Mouse (Mus musculus) heart, postnatal 0 days (tissue): Measurements from ENCODE around the gene Pla1a. TPM values are rescaled to one million over a fixed set of nuclear protein-coding genes. Genes with fewer than 3 reads are reported as not detected.
"Not testable (repeated sequence)": the region's sequence is repeated elsewhere in the genome, so short reads cannot be mapped to it uniquely, and the experiment has no call there.

ENCODE experiments used
- ATAC-seq: fragments of 200-750 bp; cut with Nextera tagmentation; 2 replicates; pipeline ENCODE4 v1.8.0; 2017; ENCODE audit warnings: low read depth, moderate number of reproducible peaks, moderate library complexity; ENCODE audit not compliant: insufficient read depth
- DNase-seq: peaks from one replicate; pipeline ENCODE4 v3.0.0-alpha.2; 2016; ENCODE audit warnings: low spot score
- H3K27ac ChIP-seq: fragments of 300-500 bp; sonication (generic); 2 replicates; pipeline ENCODE4 v1.5.1; 2014; ENCODE audit warnings: low read depth, mild to moderate bottlenecking
- H3K27me3 ChIP-seq: fragments of 300-500 bp; sonication (generic); 2 replicates; pipeline ENCODE4 v1.6.1; 2014; ENCODE audit warnings: low read length, mixed read lengths; ENCODE audit not compliant: control insufficient read depth, insufficient read depth
- H3K36me3 ChIP-seq: fragments of 300-500 bp; sonication (generic); replicated peaks from 2 replicates; pipeline ENCODE4 v1.6.1; 2014; ENCODE audit warnings: low read length, mixed read lengths; ENCODE audit not compliant: control insufficient read depth, insufficient read depth
- H3K4me1 ChIP-seq: fragments of 300-500 bp; sonication (generic); 2 replicates; pipeline ENCODE4 v1.6.1; 2014; ENCODE audit warnings: antibody characterized with exemption; ENCODE audit not compliant: control insufficient read depth, insufficient read depth
- H3K4me2 ChIP-seq: fragments of 300-500 bp; sonication (generic); 2 replicates; pipeline ENCODE4 v1.6.1; 2014; ENCODE audit warnings: low read depth, mild to moderate bottlenecking, low read length, moderate library complexity
- H3K4me3 ChIP-seq: fragments of 300-500 bp; sonication (generic); 2 replicates; pipeline ENCODE4 v1.5.1; 2014; ENCODE audit warnings: low read depth, low read length
- H3K9ac ChIP-seq: fragments of 300-500 bp; sonication (generic); replicated peaks from 2 replicates; pipeline ENCODE4 v1.6.1; 2014; ENCODE audit warnings: low read depth, low read length, mixed read lengths
- H3K9me3 ChIP-seq: fragments of 300-500 bp; sonication (generic); replicated peaks from 2 replicates; pipeline ENCODE4 v1.6.1; 2016; ENCODE audit warnings: low read length; ENCODE audit not compliant: control insufficient read depth
- CTCF ChIP-seq: IDR thresholded peaks from 2 replicates; pipeline ENCODE4 v1.5.1; 2016; ENCODE audit warnings: antibody characterized with exemption, control low read depth, low read depth
- EP300 ChIP-seq: IDR thresholded peaks from 2 replicates; pipeline ENCODE4 v1.6.1; 2016; ENCODE audit warnings: antibody characterized with exemption, low read depth
- WGBS: fragments of 180-500 bp; shearing (Covaris S2); extraction: QIAGEN DNeasy Blood & Tissue Kit; methylation state at CpG from one replicate; pipeline ENCODE4 v1.1.7; 2014; 5-methylcytosine and 5-hydroxymethylcytosine counted together
- polyA plus RNA-seq: library from polyadenylated mRNA; unstranded; fragments of >200 nt; fragmentation: Nextera tagmentation; extraction: Ambion mirVana; gene quantifications from 2 replicates; pipeline ENCODE4 v1.2.1, GENCODE M21; 2015
- total RNA-seq: library from RNA; depleted of rRNA; stranded (reverse); fragments of >200 nt; gene quantifications from 2 replicates; pipeline ENCODE4 v1.2.3, GENCODE M21; 2014; ENCODE audit warnings: low replicate concordance; rRNA removed

Gene Pla1a
- total RNA-seq (13.4 and 14.5 TPM in 2 replicates), polyA plus RNA-seq (4.6 and 4.9 TPM in 2 replicates)

- no peak within 1 kb of the TSS for H3K4me3 ChIP-seq
- DNase-seq (no peak), ATAC-seq (no peak)
- 67% methylated on average over 11 of the region's 11 CpGs for WGBS
- H3K27me3 ChIP-seq = no peaks in the 10 kb centered on the region
- no peak within 1 kb of the TSS for H3K9ac ChIP-seq
- H3K27ac ChIP-seq = peak within 1 kb of the TSS; percentile 36; the same call in 1 of the 2 replicates
- peaks cover 13% of the 10 kb centered on the region for H3K4me1 ChIP-seq
- no peaks in the 10 kb centered on the region for H3K9me3 ChIP-seq
- H3K36me3 ChIP-seq = no peaks in the 10 kb centered on the region
- TF ChIP-seq CTCF = no peak
- no peak for TF ChIP-seq EP300
- H3K4me2 ChIP-seq = no peak within 1 kb of the TSS
Observed at GRCm38 (mm10) chr16:38432498-38433425, at the start of gene Pla1a. Gene Pla1a (minus strand): TSS chr16:38433145.

- H3K9ac ChIP-seq = no peak overlapping the region
- H3K9me3 ChIP-seq = no peaks in the 10 kb centered on the region
- no peak for DNase-seq
- no peak overlapping the region for H3K4me3 ChIP-seq
- TF ChIP-seq CTCF (no peak), EP300 (no peak)
- ATAC-seq = no peak
- 68% methylated on average over 4 of the region's 4 CpGs for WGBS
- no peak overlapping the region for H3K4me2 ChIP-seq
- no peak overlapping the region for H3K27ac ChIP-seq
- peaks cover 18% of the 10 kb centered on the region for H3K4me1 ChIP-seq
- H3K36me3 ChIP-seq = no peaks in the 10 kb centered on the region
- no peaks in the 10 kb centered on the region for H3K27me3 ChIP-seq
Observed at GRCm38 (mm10) chr16:38481327-38481726, 48.4 kb upstream of the Pla1a start.

GRCm38 (mm10) chr16:38478296-38478695 lies 45.4 kb upstream of the Pla1a start:
- no peak overlapping the region for H3K9ac ChIP-seq
- H3K4me3 ChIP-seq = no peak overlapping the region
- H3K27ac ChIP-seq = no peak overlapping the region
- TF ChIP-seq CTCF (no peak), EP300 (no peak)
- H3K9me3 ChIP-seq = no peaks in the 10 kb centered on the region
- peaks cover 16% of the 10 kb centered on the region for H3K4me1 ChIP-seq
- ATAC-seq (no peak), DNase-seq (no peak)
- no peak overlapping the region for H3K4me2 ChIP-seq
- 92% methylated on average over 3 of the region's 3 CpGs for WGBS
- H3K36me3 ChIP-seq = no peaks in the 10 kb centered on the region
- H3K27me3 ChIP-seq = no peaks in the 10 kb centered on the region

- not testable (repeated sequence) for H3K27me3 ChIP-seq, H3K36me3 ChIP-seq, ATAC-seq, H3K9me3 ChIP-seq, DNase-seq, H3K9ac ChIP-seq
- Histone ChIP-seq H3K27ac (peak overlapping the region; percentile 89), H3K4me3 (peak overlapping the region; percentile 46), H3K4me1 (peaks cover 12% of the 10 kb centered on the region), H3K4me2 (peak overlapping the region; percentile 77)
- WGBS = 42% methylated on average over 14 of the region's 14 CpGs
Observed at GRCm38 (mm10) chr16:38477241-38477608, 44.3 kb upstream of the Pla1a start.

GRCm38 (mm10) chr16:38476312-38477240 lies 43.6 kb upstream of the Pla1a start:
- peak overlapping the region; percentile 46 for H3K4me3 ChIP-seq
- no peaks in the 10 kb centered on the region for H3K36me3 ChIP-seq
- H3K4me2 ChIP-seq = peak overlapping the region; percentile 77
- TF ChIP-seq CTCF (no peak), EP300 (no peak)
- WGBS = 4% methylated on average over 34 of the region's 34 CpGs
- H3K9me3 ChIP-seq = no peaks in the 10 kb centered on the region
- peak overlapping the region; percentile 89 for H3K27ac ChIP-seq
- ATAC-seq (peak; percentile 70), DNase-seq (peak; percentile 39)
- H3K9ac ChIP-seq = peak overlapping the region; percentile 50; the same call in 1 of the 2 replicates
- H3K27me3 ChIP-seq = no peaks in the 10 kb centered on the region
- peaks cover 12% of the 10 kb centered on the region for H3K4me1 ChIP-seq
